Mouse (Mus musculus): ENCODE measurements around the gene Zcrb1. TPM values are rescaled to one million over a fixed set of nuclear protein-coding genes. Genes with fewer than 3 reads are reported as not detected.

Gene Zcrb1
- 118 TPM for polyA plus RNA-seq (2021)

GRCm38 (mm10) chr15:93397826-93398698 lies at the start of gene Zcrb1, which contains the start of gene Pphln1:
Zcrb1 (minus strand) TSS chr15:93398334.
Pphln1 (plus strand) TSS chr15:93398350.
- DNase-seq (ENCODE audit: low read depth, low spot score), result no peak
- ATAC-seq, result peak; percentile 88
- POLR2A ChIA-PET, result no interaction called here
- TF ChIP-seq CTCF (IDR thresholded peaks at IDR 0.05), result no peak
- no peaks in the 10 kb centered on the region for H3K27me3 ChIP-seq
- CTCF ChIA-PET, result interaction anchor here (1.6 kb wide), 1 partner anchor 14 kb away, joined by 4 read pairs; no protein-coding TSS in a partner anchor
- in situ Hi-C loops (cut with MboI; ENCODE audit: low pct_unique_long_range_greater_than_20kb), result no loop called here

DNA sequence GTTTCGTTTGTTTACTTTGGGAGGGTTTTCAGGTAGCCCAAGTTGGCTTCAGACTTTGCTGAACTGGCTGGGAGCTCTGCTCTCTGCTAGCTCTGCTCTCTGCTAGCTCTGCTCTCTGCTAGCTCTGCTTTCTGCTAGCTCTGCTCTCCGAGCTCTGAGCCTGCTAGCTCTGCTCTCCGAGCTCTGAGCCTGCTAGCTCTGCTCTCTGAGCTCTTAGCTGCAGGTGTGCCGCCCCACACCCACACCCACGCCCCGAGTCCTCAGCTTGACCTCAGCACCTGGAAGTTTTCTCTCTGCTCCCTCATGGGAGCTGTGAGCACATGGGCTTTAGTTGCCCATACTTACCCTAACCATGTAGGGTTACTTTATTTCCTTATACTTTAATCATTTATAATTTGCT lies 45.5 kb upstream of the Zcrb1 start:
- ATAC-seq (no peak), DNase-seq (ENCODE audit: low read depth, low spot score) (no peak)
- CTCF ChIA-PET, result no interaction called here
- POLR2A ChIA-PET, result no interaction called here
- no peak for TF ChIP-seq CTCF (IDR thresholded peaks at IDR 0.05)
- no peaks in the 10 kb centered on the region for H3K27me3 ChIP-seq
- in situ Hi-C loops (cut with MboI; ENCODE audit: low pct_unique_long_range_greater_than_20kb), result loop anchor here (5.0 to 25.0 kb wide), 4 partner anchors 176 to 1156 kb away; no protein-coding TSS in a partner anchor

DNA sequence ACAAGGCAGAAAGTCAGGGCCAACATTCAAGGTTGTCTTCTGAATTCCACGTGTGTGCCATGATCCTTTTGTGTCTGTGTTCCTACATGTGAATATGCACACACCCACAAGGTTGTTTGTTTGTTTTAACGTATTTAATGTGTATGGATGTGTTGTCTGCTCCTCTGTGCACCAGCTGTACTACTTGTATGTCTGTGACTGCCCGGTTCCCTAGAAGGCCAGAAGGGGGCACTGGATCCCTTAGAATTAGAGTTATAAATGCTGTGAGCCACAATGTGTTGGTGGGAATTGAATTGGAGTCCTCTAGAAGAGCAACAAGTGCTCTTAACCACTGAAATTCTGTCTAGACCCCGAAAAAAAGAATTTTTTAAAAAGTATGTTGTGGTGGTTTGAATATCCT lies 44.1 kb upstream of the Zcrb1 start:
- H3K27me3 ChIP-seq, result no peaks in the 10 kb centered on the region
- peak; percentile 56 for TF ChIP-seq CTCF (IDR thresholded peaks at IDR 0.05)
- in situ Hi-C loops (cut with MboI; ENCODE audit: low pct_unique_long_range_greater_than_20kb), result loop anchor here (5.0 to 25.0 kb wide), 4 partner anchors 175 to 1155 kb away; no protein-coding TSS in a partner anchor
- ChIA-PET POLR2A (no interaction called here), CTCF (interaction anchor here (0.9 to 1.4 kb wide), 3 partner anchors 13 to 771 kb away, joined by 3 to 4 read pairs (median 3); no protein-coding TSS in a partner anchor)
- no peak for DNase-seq (ENCODE audit: low read depth, low spot score)
- ATAC-seq, result no peak

GRCm38 (mm10) chr15:93438663-93439062 lies 40.5 kb upstream of the Zcrb1 start:
- in situ Hi-C loops (cut with MboI; ENCODE audit: low pct_unique_long_range_greater_than_20kb), result loop anchor here (25.0 kb wide), 2 partner anchors 1001 to 1151 kb away; no protein-coding TSS in a partner anchor
- peak; percentile 60 for ATAC-seq
- CTCF ChIA-PET, result interaction anchor here (0.8 to 2.9 kb wide), 9 partner anchors 12 to 189 kb away, joined by 3 to 16 read pairs (median 5); no protein-coding TSS in a partner anchor

GRCm38 (mm10) chr15:93435998-93436397 lies 37.9 kb upstream of the Zcrb1 start:
- DNase-seq (ENCODE audit: low read depth, low spot score) (no peak), ATAC-seq (no peak)
- TF ChIP-seq CTCF (IDR thresholded peaks at IDR 0.05), result no peak
- no peaks in the 10 kb centered on the region for H3K27me3 ChIP-seq
- POLR2A ChIA-PET, result no interaction called here
- CTCF ChIA-PET, result interaction anchor here (0.9 to 1.0 kb wide), 2 partner anchors 12 to 25 kb away, joined by 3 read pairs; no protein-coding TSS in a partner anchor
- in situ Hi-C loops (cut with MboI; ENCODE audit: low pct_unique_long_range_greater_than_20kb), result loop anchor here (25.0 kb wide), 2 partner anchors 999 to 1149 kb away; no protein-coding TSS in a partner anchor

More at GRCm38 (mm10) chr15:93438663-93439062, 40.5 kb upstream of the Zcrb1 start:
- no peaks in the 10 kb centered on the region for H3K27me3 ChIP-seq
- POLR2A ChIA-PET, result interaction anchor here (0.5 kb wide), 1 partner anchor 1136 kb away, joined by 3 read pairs; no protein-coding TSS in a partner anchor
- peak; percentile 75 for TF ChIP-seq CTCF (IDR thresholded peaks at IDR 0.05)
- no peak for DNase-seq (ENCODE audit: low read depth, low spot score)

- H3K27me3 ChIP-seq, result no peaks in the 10 kb centered on the region
- ATAC-seq (no peak), DNase-seq (ENCODE audit: low read depth, low spot score) (no peak)
- in situ Hi-C loops (cut with MboI; ENCODE audit: low pct_unique_long_range_greater_than_20kb), result loop anchor here (25.0 kb wide), 2 partner anchors 997 to 1147 kb away; no protein-coding TSS in a partner anchor
- POLR2A ChIA-PET, result no interaction called here
- CTCF ChIA-PET, result no interaction called here
- TF ChIP-seq CTCF (IDR thresholded peaks at IDR 0.05), result no peak
Measured at GRCm38 (mm10) chr15:93433811-93434210, 35.7 kb upstream of the Zcrb1 start.

DNA sequence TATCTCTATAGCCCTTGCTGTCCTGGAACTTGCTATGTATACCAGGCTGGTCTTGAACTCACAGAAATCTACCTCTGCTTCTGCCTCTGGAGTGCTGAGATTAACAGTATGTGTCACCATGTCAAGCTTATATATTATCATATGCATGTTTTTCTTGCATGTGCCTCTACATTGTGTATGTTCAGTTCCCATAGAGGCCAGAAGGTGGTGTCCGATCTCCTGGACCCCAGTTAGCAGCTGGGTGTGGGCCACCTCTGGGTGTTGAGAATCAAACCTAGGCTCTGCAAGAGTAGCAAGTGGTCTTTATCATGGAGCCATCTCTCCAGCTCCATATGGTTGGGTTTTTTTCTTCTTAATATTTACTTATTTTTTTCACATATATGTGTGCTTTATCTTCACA lies 24.4 kb upstream of the Zcrb1 start:
- no peaks in the 10 kb centered on the region for H3K27me3 ChIP-seq
- peak; percentile 48 for TF ChIP-seq CTCF (IDR thresholded peaks at IDR 0.05)
- ChIA-PET CTCF (interaction anchor here (1.0 to 1.5 kb wide), 3 partner anchors 11 to 20 kb away, joined by 3 to 5 read pairs (median 4); no protein-coding TSS in a partner anchor), POLR2A (no interaction called here)
- in situ Hi-C loops (cut with MboI; ENCODE audit: low pct_unique_long_range_greater_than_20kb), result no loop called here
- ATAC-seq (no peak), DNase-seq (ENCODE audit: low read depth, low spot score) (no peak)

DNA sequence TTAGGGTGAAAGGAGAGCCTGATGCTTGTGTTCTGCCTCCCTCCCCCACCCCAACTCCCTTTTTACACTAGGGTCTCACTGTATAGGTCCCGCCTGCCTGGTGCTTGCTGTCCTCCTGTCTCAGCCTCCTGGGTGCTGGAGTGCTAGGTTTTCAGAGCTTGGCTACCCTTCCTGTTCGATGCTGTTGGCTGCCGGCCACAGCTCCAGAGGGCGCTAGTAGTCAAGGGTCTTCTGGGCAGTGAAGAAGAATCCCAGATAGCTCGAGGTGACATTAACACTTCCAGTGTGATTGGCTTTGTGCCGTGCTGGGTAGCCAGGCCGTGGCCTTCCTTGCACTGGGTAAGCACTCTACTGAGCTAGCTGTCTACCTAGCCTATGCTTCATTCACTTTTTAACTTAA lies 22.5 kb upstream of the Zcrb1 start:
- DNase-seq (ENCODE audit: low read depth, low spot score), result no peak

GRCm38 (mm10) chr15:93416300-93416699 lies 18.2 kb upstream of the Zcrb1 start:
- in situ Hi-C loops (cut with MboI; ENCODE audit: low pct_unique_long_range_greater_than_20kb), result no loop called here
- no peak for DNase-seq (ENCODE audit: low read depth, low spot score)
- ChIA-PET POLR2A (no interaction called here), CTCF (interaction anchor here (0.8 kb wide), 1 partner anchor 33 kb away, joined by 3 read pairs; no protein-coding TSS in a partner anchor)
- ATAC-seq, result no peak
- no peaks in the 10 kb centered on the region for H3K27me3 ChIP-seq
- no peak for TF ChIP-seq CTCF (IDR thresholded peaks at IDR 0.05)

More for the DNA sequence above, 22.5 kb upstream of the Zcrb1 start:
- CTCF ChIA-PET, result interaction anchor here (1.1 kb wide), 1 partner anchor 11 kb away, joined by 3 read pairs; no protein-coding TSS in a partner anchor
- TF ChIP-seq CTCF (IDR thresholded peaks at IDR 0.05), result no peak
- POLR2A ChIA-PET, result no interaction called here
- no peaks in the 10 kb centered on the region for H3K27me3 ChIP-seq
- in situ Hi-C loops (cut with MboI; ENCODE audit: low pct_unique_long_range_greater_than_20kb), result no loop called here
- no peak for ATAC-seq

DNA sequence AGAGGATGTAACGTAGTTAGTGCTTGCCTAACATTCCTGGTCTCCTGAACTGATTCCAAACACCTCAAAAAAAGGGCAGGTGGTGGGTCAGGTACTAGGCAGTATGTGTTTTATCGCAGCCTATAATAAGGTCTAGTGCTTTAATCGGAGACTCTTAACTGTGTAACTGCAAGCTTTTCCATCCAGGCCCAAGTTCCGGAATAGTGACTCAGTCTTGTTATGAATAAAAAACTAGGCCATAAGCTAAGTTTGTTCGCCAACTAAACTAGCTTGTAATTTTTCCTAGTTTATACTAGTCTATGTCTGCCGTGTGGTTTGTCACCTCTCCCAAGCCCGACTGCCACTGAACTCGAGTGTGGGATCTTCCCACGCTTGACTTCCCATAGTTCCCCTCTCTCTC lies 16.3 kb upstream of the Zcrb1 start:
- ChIA-PET POLR2A (no interaction called here), CTCF (interaction anchor here (1.1 kb wide), 1 partner anchor 24 kb away, joined by 5 read pairs; no protein-coding TSS in a partner anchor)
- in situ Hi-C loops (cut with MboI; ENCODE audit: low pct_unique_long_range_greater_than_20kb), result no loop called here

More for the DNA sequence above, 16.3 kb upstream of the Zcrb1 start:
- H3K27me3 ChIP-seq, result no peaks in the 10 kb centered on the region
- no peak for TF ChIP-seq CTCF (IDR thresholded peaks at IDR 0.05)
- no peak for ATAC-seq
- no peak for DNase-seq (ENCODE audit: low read depth, low spot score)

Data from Patski (cell line).